11 mouse cellular contexts compared by ENCODE assay signal in the genomic region with DNA sequence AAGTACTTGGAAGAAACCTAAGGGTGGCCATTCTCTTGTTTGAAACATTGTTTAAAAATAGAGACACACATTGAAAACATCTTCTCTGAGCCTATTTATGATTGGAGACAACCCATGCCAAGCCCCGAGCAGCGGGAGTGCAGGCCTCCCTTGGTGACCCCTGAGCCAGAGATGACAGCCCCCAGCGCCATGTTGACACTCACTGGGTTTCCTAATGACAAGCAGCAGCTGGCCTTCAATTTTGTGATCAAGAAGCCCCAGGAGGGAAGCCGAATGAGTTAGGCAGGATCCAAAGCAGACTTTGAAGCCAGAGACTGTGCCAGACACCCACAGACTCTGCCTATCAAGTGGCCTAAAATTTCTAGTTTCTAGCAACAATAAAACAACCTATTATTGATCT.
DNase-seq lines count a peak whose midpoint lies in the region; ATAC-seq and TF ChIP-seq lines count a peak whose summit lies in the region.
"Had no signal": no experiment of that assay in that cellular context is flagged by ENCODE, and none has a peak within 500 bp of the region (broad histone marks: within the 10 kb centered on the region; RNA-seq: fewer than 3 reads in every experiment).

No protein-coding gene starts in this region.

- H3K4me3 ChIP-seq in lung, embryonic 16.5 days (ENCODE audit: low read length), result no peak overlapping the region
- no peak overlapping the region for H3K4me3 ChIP-seq in kidney, adult 2 months (ENCODE audit: insufficient read depth, low read depth, low read length)
- H3K4me3 ChIP-seq: embryonic facial prominence, embryonic 12.5 days; limb, embryonic 12.5 days had no signal

- no peaks in the 10 kb centered on the region for H3K36me3 ChIP-seq in lung, embryonic 16.5 days (ENCODE audit: control insufficient read depth, insufficient read depth, low read length)
- H3K36me3 ChIP-seq in kidney, adult 2 months (ENCODE audit: control insufficient read depth, insufficient read depth, low read length), result no peaks in the 10 kb centered on the region
- H3K36me3 ChIP-seq: embryonic facial prominence, embryonic 12.5 days; limb, embryonic 12.5 days had no signal

- DNase-seq in lung, postnatal 14 days, result no peak
- DNase-seq in embryo, embryonic 10 days (ENCODE audit: low spot score), result peak; percentile 17
- peak; percentile 12 to 16 for DNase-seq in layer of hippocampus, postnatal 36 days
- DNase-seq in testis, postnatal 10 days (ENCODE audit: low spot score), result no peak
- no peak for DNase-seq in kidney, adult 2 months
- DNase-seq: adrenal gland, adult 8-10 months; gastrocnemius, postnatal 36 days had no signal

- H3K4me1 ChIP-seq in lung, embryonic 16.5 days (replicated peaks; ENCODE audit: control insufficient read depth, insufficient read depth, low read length), result peaks cover 3% of the 10 kb centered on the region
- H3K4me1 ChIP-seq in kidney, adult 2 months (ENCODE audit: control insufficient read depth, insufficient read depth, low read length), result no peaks in the 10 kb centered on the region
- H3K4me1 ChIP-seq: limb, embryonic 12.5 days had no signal

- H3K4me2 ChIP-seq in lung, embryonic 16.5 days (ENCODE audit: low read depth, low read length), result no peak overlapping the region
- H3K4me2 ChIP-seq: embryonic facial prominence, embryonic 12.5 days; limb, embryonic 12.5 days had no signal

- H3K9me3 ChIP-seq in lung, embryonic 16.5 days (ENCODE audit: control insufficient read depth, low read length), result no peaks in the 10 kb centered on the region
- H3K9me3 ChIP-seq: embryonic facial prominence, embryonic 12.5 days; limb, embryonic 12.5 days had no signal

- H3K27me3 ChIP-seq in lung, embryonic 16.5 days (ENCODE audit: control insufficient read depth, insufficient read depth, low read depth, low read length), result no peaks in the 10 kb centered on the region
- no peaks in the 10 kb centered on the region for H3K27me3 ChIP-seq in kidney, adult 2 months (replicated peaks; ENCODE audit: control insufficient read depth, insufficient read depth, low read length)
- H3K27me3 ChIP-seq: embryonic facial prominence, embryonic 12.5 days; limb, embryonic 12.5 days had no signal

- peak; percentile 64; the same call in 1 of the 2 replicates for ATAC-seq in lung, embryonic 16.5 days (ENCODE audit: low read depth)
- ATAC-seq in granulocyte monocyte progenitor cell, adult 5-6 weeks (replicated peaks; ENCODE audit: poor library complexity, severe bottlenecking), result no peak

- no peak for TF ChIP-seq POLR2A in kidney, adult 2 months (IDR thresholded peaks at IDR 0.05; ENCODE audit: low read depth, low read length)

- H3K9ac ChIP-seq in lung, embryonic 16.5 days (ENCODE audit: low read length), result no peak overlapping the region
- H3K9ac ChIP-seq: embryonic facial prominence, embryonic 12.5 days; limb, embryonic 12.5 days had no signal

- 33% methylated on average over 4 of the region's 4 CpGs for WGBS in lung, embryonic 16.5 days
- 41% methylated on average over 4 of the region's 4 CpGs for WGBS in kidney, adult 2 months

- H3K27ac ChIP-seq in lung, embryonic 16.5 days (ENCODE audit: low read length), result no peak overlapping the region
- H3K27ac ChIP-seq in kidney, adult 2 months (ENCODE audit: insufficient read depth, low read depth, low read length), result no peak overlapping the region
- H3K27ac ChIP-seq: embryonic facial prominence, embryonic 12.5 days; limb, embryonic 12.5 days had no signal

- no peak for TF ChIP-seq CTCF in kidney, adult 2 months (conservative IDR thresholded peaks at IDR 0.05; ENCODE audit: insufficient read depth, insufficient read length, low read depth, low read length)

Comparison
In these comparisons a context has a peak if more than half of its experiments do, and no peak if none do; other contexts are left out.
1. DNase-seq: peak in embryo, embryonic 10 days (single experiment) and layer of hippocampus, postnatal 36 days (2 of 2); none in lung, postnatal 14 days (single experiment), testis, postnatal 10 days (single experiment) and kidney, adult 2 months (single experiment).